Mouse (Mus musculus): ENCODE data around the gene Ube2l6.

The Ube2l6 gene

DNA sequence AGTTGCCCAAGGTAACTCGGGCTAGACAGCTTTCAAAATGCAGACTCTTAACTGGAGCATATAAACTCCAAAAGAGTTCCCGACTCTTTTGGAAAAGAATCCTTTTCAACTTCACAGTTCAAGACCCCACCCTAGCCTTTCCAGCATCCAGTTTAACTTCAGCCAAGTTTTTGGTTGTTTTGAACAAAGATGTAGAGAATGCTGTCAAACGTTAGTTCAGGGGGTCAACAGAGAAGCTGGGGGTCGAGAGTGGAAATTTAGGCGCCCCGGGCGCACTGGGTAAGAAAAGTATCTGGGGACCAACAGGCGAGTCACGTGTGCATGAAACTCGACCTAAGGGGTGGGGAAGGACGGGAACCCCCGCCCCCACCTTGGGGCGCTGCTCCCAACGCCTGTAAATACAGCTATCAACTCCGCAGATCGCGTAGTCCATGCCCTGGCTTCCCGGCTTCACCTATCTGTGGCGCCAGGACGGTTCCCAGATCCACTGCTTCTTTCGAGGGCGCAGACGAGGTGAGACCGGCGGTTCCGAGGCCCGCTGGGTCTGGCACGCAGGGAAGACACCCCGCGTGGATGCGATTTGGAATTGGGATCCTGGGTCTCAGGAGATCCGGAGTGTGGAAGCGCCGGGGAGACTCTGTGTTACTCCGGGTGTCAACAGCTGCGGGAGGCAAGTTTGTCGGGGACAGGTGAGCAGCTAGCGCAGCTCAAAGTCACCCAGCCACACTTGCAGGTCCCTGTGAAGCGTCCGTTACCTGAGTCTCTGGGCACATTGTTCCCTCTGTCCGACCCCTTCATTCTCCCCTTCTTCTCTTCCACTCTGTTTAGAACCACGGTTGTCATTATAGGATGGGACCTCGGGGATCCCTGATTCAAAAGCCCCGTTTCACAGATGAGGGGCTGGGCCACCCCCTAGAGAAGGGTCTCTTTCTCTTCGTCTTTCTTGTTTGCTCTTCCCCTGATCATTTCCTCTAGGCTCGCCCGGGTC, 40.7 kb downstream of the Ube2l6 start:
- no peaks in the 10 kb centered on the region for H3K36me3 ChIP-seq (ENCODE audit: control insufficient read depth, insufficient read depth, low read length, poor library complexity, severe bottlenecking)
- peak; percentile 24 for DNase-seq (ENCODE audit: low read depth, low spot score)
- no peaks in the 10 kb centered on the region for H3K27me3 ChIP-seq (ENCODE audit: control insufficient read depth, insufficient read depth, low read length, poor library complexity, severe bottlenecking)

- Histone ChIP-seq H3K36me3 (ENCODE audit: control insufficient read depth, insufficient read depth, low read length, poor library complexity, severe bottlenecking) (no peaks in the 10 kb centered on the region), H3K27me3 (ENCODE audit: control insufficient read depth, insufficient read depth, low read length, poor library complexity, severe bottlenecking) (no peaks in the 10 kb centered on the region)
- DNase-seq (ENCODE audit: low read depth, low spot score), result peak; percentile 58
These were observed 41.6 kb downstream of the Ube2l6 start for GRCm38 (mm10) chr2:84840016-84840747.

DNA sequence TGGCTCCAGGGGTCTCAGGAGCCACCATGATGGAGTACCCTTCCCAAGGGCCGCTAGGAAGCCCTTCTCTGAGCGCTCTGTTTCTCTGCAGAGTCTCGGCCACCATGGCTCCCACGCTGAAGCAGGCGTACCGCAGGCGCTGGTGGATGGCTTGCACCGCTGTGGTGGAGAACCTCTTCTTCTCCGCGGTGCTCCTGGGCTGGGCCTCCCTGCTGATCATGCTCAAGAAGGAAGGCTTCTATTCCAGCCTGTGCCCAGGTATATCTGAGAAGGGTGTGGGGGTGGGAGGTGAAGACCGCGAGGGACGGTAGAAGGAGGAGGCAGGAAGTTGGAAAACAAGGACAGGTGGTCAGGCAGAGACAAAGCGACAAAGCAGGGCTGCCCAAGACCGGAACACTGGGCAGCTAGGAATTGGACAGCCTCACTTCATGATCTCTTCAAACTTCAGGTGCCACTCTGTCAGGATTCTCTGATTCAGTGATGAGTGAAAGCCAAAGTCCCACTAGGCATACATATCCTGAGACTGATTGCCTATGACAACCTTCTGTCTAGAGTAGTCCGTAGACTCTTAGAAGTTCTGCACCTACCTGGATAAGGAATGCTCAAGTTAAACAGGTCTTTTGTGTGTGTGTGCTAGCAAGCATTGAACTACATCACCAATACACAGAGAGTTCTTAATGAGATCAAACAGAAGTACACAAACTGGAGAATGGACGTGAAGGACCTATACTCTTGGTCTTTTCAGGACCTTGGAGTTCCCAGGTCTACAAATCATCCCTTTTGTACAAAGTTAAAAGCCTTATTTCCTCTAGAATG, 42.3 kb downstream of the Ube2l6 start:
- no peaks in the 10 kb centered on the region for H3K36me3 ChIP-seq (ENCODE audit: control insufficient read depth, insufficient read depth, low read length, poor library complexity, severe bottlenecking)
- H3K27me3 ChIP-seq (ENCODE audit: control insufficient read depth, insufficient read depth, low read length, poor library complexity, severe bottlenecking), result no peaks in the 10 kb centered on the region
- DNase-seq (ENCODE audit: low read depth, low spot score), result no peak

- Histone ChIP-seq H3K27me3 (ENCODE audit: control insufficient read depth, insufficient read depth, low read length, poor library complexity, severe bottlenecking) (no peaks in the 10 kb centered on the region), H3K36me3 (ENCODE audit: control insufficient read depth, insufficient read depth, low read length, poor library complexity, severe bottlenecking) (no peaks in the 10 kb centered on the region)
- no peak for DNase-seq (ENCODE audit: low read depth, low spot score)
These were observed 43.3 kb downstream of the Ube2l6 start for GRCm38 (mm10) chr2:84841905-84842304.

DNA sequence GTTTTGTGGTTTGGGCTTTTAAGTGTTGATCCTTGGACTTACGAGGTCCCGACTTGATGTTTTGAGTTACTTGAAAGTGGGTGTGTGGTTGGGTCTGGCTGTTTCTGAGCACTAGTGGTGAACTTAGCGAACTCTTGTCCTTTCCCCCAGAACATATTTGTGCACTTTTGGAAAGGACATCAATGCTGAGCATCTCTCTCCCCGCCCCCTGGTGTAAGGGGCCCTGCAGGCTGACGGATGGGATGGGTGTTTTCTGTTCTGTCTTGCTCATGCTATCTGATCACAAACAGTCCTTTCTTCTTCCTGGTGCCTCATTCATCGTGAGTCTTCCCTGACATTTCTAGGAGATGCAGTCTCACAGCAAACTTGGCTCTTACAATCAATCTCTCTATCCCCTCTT, 45.0 kb downstream of the Ube2l6 start:
- Histone ChIP-seq H3K27me3 (ENCODE audit: control insufficient read depth, insufficient read depth, low read length, poor library complexity, severe bottlenecking) (no peaks in the 10 kb centered on the region), H3K36me3 (ENCODE audit: control insufficient read depth, insufficient read depth, low read length, poor library complexity, severe bottlenecking) (no peaks in the 10 kb centered on the region)
- DNase-seq (ENCODE audit: low read depth, low spot score), result no peak

- no peaks in the 10 kb centered on the region for H3K36me3 ChIP-seq (ENCODE audit: control insufficient read depth, insufficient read depth, low read length, poor library complexity, severe bottlenecking)
- no peaks in the 10 kb centered on the region for H3K27me3 ChIP-seq (ENCODE audit: control insufficient read depth, insufficient read depth, low read length, poor library complexity, severe bottlenecking)
- no peak for DNase-seq (ENCODE audit: low read depth, low spot score)
These were observed 46.6 kb downstream of the Ube2l6 start for GRCm38 (mm10) chr2:84845226-84845625.

GRCm38 (mm10) chr2:84850407-84851129, 51.9 kb downstream of the Ube2l6 start:
- peaks cover 2% of the 10 kb centered on the region; the same call in 1 of the 2 replicates for H3K36me3 ChIP-seq (ENCODE audit: control insufficient read depth, insufficient read depth, low read length, poor library complexity, severe bottlenecking)
- no peaks in the 10 kb centered on the region for H3K27me3 ChIP-seq (ENCODE audit: control insufficient read depth, insufficient read depth, low read length, poor library complexity, severe bottlenecking)

GRCm38 (mm10) chr2:84851130-84852040, 52.8 kb downstream of the Ube2l6 start:
- DNase-seq (ENCODE audit: low read depth, low spot score), result no peak
- Histone ChIP-seq H3K36me3 (ENCODE audit: control insufficient read depth, insufficient read depth, low read length, poor library complexity, severe bottlenecking) (peaks cover 2% of the 10 kb centered on the region; the same call in 1 of the 2 replicates), H3K27me3 (ENCODE audit: control insufficient read depth, insufficient read depth, low read length, poor library complexity, severe bottlenecking) (no peaks in the 10 kb centered on the region)

More at GRCm38 (mm10) chr2:84850407-84851129, 51.9 kb downstream of the Ube2l6 start:
- DNase-seq (ENCODE audit: low read depth, low spot score), result no peak

- no peaks in the 10 kb centered on the region for H3K27me3 ChIP-seq (ENCODE audit: control insufficient read depth, insufficient read depth, low read length, poor library complexity, severe bottlenecking)
- H3K36me3 ChIP-seq (ENCODE audit: control insufficient read depth, insufficient read depth, low read length, poor library complexity, severe bottlenecking), result peaks cover 2% of the 10 kb centered on the region; the same call in 1 of the 2 replicates
- peak; percentile 71 for DNase-seq (ENCODE audit: low read depth, low spot score)
These were observed 57.1 kb downstream of the Ube2l6 start for GRCm38 (mm10) chr2:84855732-84856131.

GRCm38 (mm10) chr2:84858551-84858950, 59.9 kb downstream of the Ube2l6 start:
- no peak for DNase-seq (ENCODE audit: low read depth, low spot score)

More at GRCm38 (mm10) chr2:84858551-84858950, 59.9 kb downstream of the Ube2l6 start:
- Histone ChIP-seq H3K36me3 (ENCODE audit: control insufficient read depth, insufficient read depth, low read length, poor library complexity, severe bottlenecking) (no peaks in the 10 kb centered on the region), H3K27me3 (ENCODE audit: control insufficient read depth, insufficient read depth, low read length, poor library complexity, severe bottlenecking) (no peaks in the 10 kb centered on the region)

Data from splenic B cell, adult 2 months (primary cell).